8 mouse cellular contexts compared by ENCODE assay signal in genomic region chr3:135485128-135485899, GRCm38 (mm10). TPM values are rescaled to one million over a fixed set of nuclear protein-coding genes. Genes with fewer than 3 reads are reported as not detected.
DNase-seq lines count a peak whose midpoint lies in the region; ATAC-seq and TF ChIP-seq lines count a peak whose summit lies in the region.

Manba (plus strand) TSS chr3:135485611.

- DNase-seq in 416B (ENCODE audit: low read depth), result peak; percentile 81
- DNase-seq in kidney, postnatal 0 days (ENCODE audit: low spot score), result peak; percentile 70
- DNase-seq in liver, embryonic 13.5 days, result peak; percentile 62
- DNase-seq in natural killer cell, adult 2 months (ENCODE audit: low spot score in 2 of 2), result peak; percentile 55 to 63

- no peak for TF ChIP-seq CTCF in bone marrow, adult 2 months (IDR thresholded peaks at IDR 0.05; ENCODE audit: control insufficient read depth, insufficient read depth, low read length)
- TF ChIP-seq CTCF in embryonic fibroblast, embryonic 13.5 days (IDR thresholded peaks at IDR 0.05; ENCODE audit: borderline replicate concordance, insufficient read depth, low read length), result no peak
- no peak for TF ChIP-seq CTCF in kidney, postnatal 0 days (IDR thresholded peaks at IDR 0.05; ENCODE audit: low read depth)

- 2% methylated on average over 48 of the region's 48 CpGs for WGBS in bone marrow, adult 2 months
- 2% methylated on average over 48 of the region's 48 CpGs for WGBS in heart, embryonic 12.5 days
- WGBS in kidney, postnatal 0 days, result 2% methylated on average over 46 of the region's 48 CpGs
- WGBS in liver, embryonic 13.5 days (ENCODE audit: insufficient replicate concordance), result 2% methylated on average over 48 of the region's 48 CpGs
- WGBS in stomach, embryonic 14.5 days, result 2% methylated on average over 48 of the region's 48 CpGs

- 0 out of 2 replicates have a peak, but pooled peaks cover 3% of the 10 kb centered on the region for H3K36me3 ChIP-seq in heart, embryonic 12.5 days
- no peaks in the 10 kb centered on the region for H3K36me3 ChIP-seq in kidney, postnatal 0 days (ENCODE audit: insufficient read depth, low read length)
- 0 out of 2 replicates have a peak, but pooled peaks cover 2% of the 10 kb centered on the region for H3K36me3 ChIP-seq in liver, embryonic 13.5 days
- H3K36me3 ChIP-seq in stomach, embryonic 14.5 days (ENCODE audit: control insufficient read depth, insufficient read depth, low read length), result no peaks in the 10 kb centered on the region

- H3K4me1 ChIP-seq in bone marrow, adult 2 months (ENCODE audit: control insufficient read depth, insufficient read depth, low read length), result no peaks in the 10 kb centered on the region
- H3K4me1 ChIP-seq in embryonic fibroblast, embryonic 13.5 days (ENCODE audit: control insufficient read depth, insufficient read depth, low read length), result no peaks in the 10 kb centered on the region
- peaks cover 11% of the 10 kb centered on the region; the same call in 1 of the 2 replicates for H3K4me1 ChIP-seq in heart, embryonic 12.5 days (replicated peaks)
- peaks cover 2% of the 10 kb centered on the region; the same call in 1 of the 2 replicates for H3K4me1 ChIP-seq in kidney, postnatal 0 days (replicated peaks; ENCODE audit: insufficient read depth, low read length)
- H3K4me1 ChIP-seq in liver, embryonic 13.5 days (replicated peaks), result peaks cover 14% of the 10 kb centered on the region
- H3K4me1 ChIP-seq in stomach, embryonic 14.5 days (ENCODE audit: control insufficient read depth, insufficient read depth, low read length), result no peaks in the 10 kb centered on the region

- 0 out of 2 replicates have a peak within 1 kb of the TSS, but pooled peaks have one; percentile 28 for H3K27ac ChIP-seq in bone marrow, adult 2 months (ENCODE audit: control insufficient read depth, insufficient read depth, low read depth, low read length, poor library complexity)
- no peak within 1 kb of the TSS for H3K27ac ChIP-seq in embryonic fibroblast, embryonic 13.5 days (ENCODE audit: insufficient read depth, low read length)
- H3K27ac ChIP-seq in heart, embryonic 12.5 days (ENCODE audit: poor library complexity, severe bottlenecking), result peak within 1 kb of the TSS; percentile 68
- H3K27ac ChIP-seq in kidney, postnatal 0 days, result peak within 1 kb of the TSS; percentile 37; the same call in 1 of the 2 replicates
- 0 out of 2 replicates have a peak within 1 kb of the TSS, but pooled peaks have one; percentile 37 for H3K27ac ChIP-seq in liver, embryonic 13.5 days
- H3K27ac ChIP-seq in stomach, embryonic 14.5 days (ENCODE audit: low read length), result no peak within 1 kb of the TSS

- peak; percentile 92 for ATAC-seq in heart, embryonic 12.5 days (ENCODE audit: insufficient number of reproducible peaks, low FRiP score)
- ATAC-seq in kidney, postnatal 0 days (replicated peaks; ENCODE audit: low FRiP score, low read depth), result peak; percentile 91
- peak; percentile 91 for ATAC-seq in liver, embryonic 13.5 days (ENCODE audit: low read depth)
- peak; percentile 88 for ATAC-seq in stomach, embryonic 14.5 days (ENCODE audit: insufficient number of reproducible peaks, insufficient read depth, low FRiP score, low read depth)

- H3K4me3 ChIP-seq in bone marrow, adult 2 months (replicated peaks; ENCODE audit: control insufficient read depth, low read depth, low read length), result peak within 1 kb of the TSS; percentile 98
- H3K4me3 ChIP-seq in embryonic fibroblast, embryonic 13.5 days (ENCODE audit: insufficient read depth, low read length), result peak within 1 kb of the TSS; percentile 75
- peak within 1 kb of the TSS; percentile 80 for H3K4me3 ChIP-seq in heart, embryonic 12.5 days
- H3K4me3 ChIP-seq in kidney, postnatal 0 days (replicated peaks; ENCODE audit: low read depth, low read length), result peak within 1 kb of the TSS; percentile 57
- H3K4me3 ChIP-seq in liver, embryonic 13.5 days (replicated peaks), result peak within 1 kb of the TSS; percentile 72
- peak within 1 kb of the TSS; percentile 61 for H3K4me3 ChIP-seq in stomach, embryonic 14.5 days (ENCODE audit: low read depth, low read length)

- no peaks in the 10 kb centered on the region for H3K9me3 ChIP-seq in heart, embryonic 12.5 days (replicated peaks)
- no peaks in the 10 kb centered on the region for H3K9me3 ChIP-seq in kidney, postnatal 0 days (replicated peaks; ENCODE audit: low read length)
- H3K9me3 ChIP-seq in liver, embryonic 13.5 days (replicated peaks), result no peaks in the 10 kb centered on the region
- no peaks in the 10 kb centered on the region for H3K9me3 ChIP-seq in stomach, embryonic 14.5 days (ENCODE audit: control insufficient read depth, low read depth, low read length)

- TF ChIP-seq POLR2A in bone marrow, adult 2 months (IDR thresholded peaks at IDR 0.05; ENCODE audit: borderline replicate concordance, control insufficient read depth, low read depth, low read length), result peak; percentile 64; the same call in 1 of the 2 replicates
- TF ChIP-seq POLR2A in embryonic fibroblast, embryonic 13.5 days (IDR thresholded peaks at IDR 0.05; ENCODE audit: low read depth, low read length), result peak; percentile 68

- H3K4me2 ChIP-seq in heart, embryonic 12.5 days, result peak within 1 kb of the TSS; percentile 82
- H3K4me2 ChIP-seq in kidney, postnatal 0 days (ENCODE audit: low read length), result peak within 1 kb of the TSS; percentile 86
- H3K4me2 ChIP-seq in liver, embryonic 13.5 days, result peak within 1 kb of the TSS; percentile 87
- peak within 1 kb of the TSS; percentile 94 for H3K4me2 ChIP-seq in stomach, embryonic 14.5 days (replicated peaks; ENCODE audit: low read depth, low read length)

- H3K27me3 ChIP-seq in heart, embryonic 12.5 days (replicated peaks), result no peaks in the 10 kb centered on the region
- H3K27me3 ChIP-seq in kidney, postnatal 0 days (ENCODE audit: insufficient read depth, low read length), result no peaks in the 10 kb centered on the region
- H3K27me3 ChIP-seq in liver, embryonic 13.5 days, result no peaks in the 10 kb centered on the region
- H3K27me3 ChIP-seq in stomach, embryonic 14.5 days (ENCODE audit: control insufficient read depth, insufficient read depth, low read length), result no peaks in the 10 kb centered on the region

- peak within 1 kb of the TSS; percentile 85 for H3K9ac ChIP-seq in heart, embryonic 12.5 days
- peak within 1 kb of the TSS; percentile 64 for H3K9ac ChIP-seq in kidney, postnatal 0 days (ENCODE audit: low read depth, low read length)
- peak within 1 kb of the TSS; percentile 77 for H3K9ac ChIP-seq in liver, embryonic 13.5 days
- peak within 1 kb of the TSS; percentile 33 for H3K9ac ChIP-seq in stomach, embryonic 14.5 days (replicated peaks; ENCODE audit: low read depth, low read length)

RNA-seq across cellular contexts. Expression of gene Manba, which starts in this region (rescaled TPM):
- 5.3 and 21.0 TPM in 2 replicates for polyA plus RNA-seq in bone marrow, adult 2 months (2011; ENCODE audit: insufficient read depth, insufficient read length, low replicate concordance, missing spikeins)
- 12.9 and 21.7 TPM in 2 replicates for polyA plus RNA-seq in embryonic fibroblast, embryonic 13.5 days (2011; ENCODE audit: insufficient read length, low read depth, missing spikeins)
- polyA plus RNA-seq in heart, embryonic 12.5 days (2016; fragmentation: Nextera tagmentation; extraction: Ambion mirVana), result 42.2 and 43.7 TPM in 2 replicates
- 37.8 and 41.8 TPM in 2 replicates for polyA plus RNA-seq in kidney, postnatal 0 days (2015; fragmentation: Nextera tagmentation; extraction: Ambion mirVana)
- polyA plus RNA-seq in liver, embryonic 13.5 days (2015; fragmentation: Nextera tagmentation; extraction: Ambion mirVana), result 4.9 and 6.4 TPM in 2 replicates
- polyA plus RNA-seq in stomach, embryonic 14.5 days (2014; fragmentation: Nextera tagmentation; extraction: Ambion mirVana), result 14.0 and 14.6 TPM in 2 replicates

Comparison
In these comparisons a context has a peak if more than half of its experiments do, and no peak if none do; other contexts are left out.
1. H3K27ac ChIP-seq: peak in bone marrow, adult 2 months (single experiment), heart, embryonic 12.5 days (single experiment), kidney, postnatal 0 days (single experiment) and liver, embryonic 13.5 days (single experiment); none in embryonic fibroblast, embryonic 13.5 days (single experiment) and stomach, embryonic 14.5 days (single experiment).
2. H3K9ac ChIP-seq: peak in every context shown above with its lines; median percentile 85 in heart, embryonic 12.5 days; 77 in liver, embryonic 13.5 days; 64 in kidney, postnatal 0 days; 33 in stomach, embryonic 14.5 days.
3. Peak in every context shown above with its lines, with median percentiles within 50 percentile points of each other: DNase-seq, H3K4me3 ChIP-seq, ATAC-seq and H3K4me2 ChIP-seq.